Mouse (Mus musculus) adrenal gland, postnatal 36 days (tissue): Measurements from ENCODE around the gene Atp6v0c. TPM values are rescaled to one million over a fixed set of nuclear protein-coding genes. Genes with fewer than 3 reads are reported as not detected.

Source experiments
- DNase-seq, 2 experiments: peaks; one replicate each; pipeline ENCODE4 v3.0.0; 2021; ENCODE audit warnings: mixed read lengths in 1 of 2
- total RNA-seq, 2 experiments: library from RNA; stranded (reverse); gene quantifications; 2 replicates each; pipeline ENCODE4 v1.2.3; 2021

Gene Atp6v0c
- total RNA-seq, 2 experiments from 2014 or later = 434 to 448 TPM

GRCm38 (mm10) chr17:24199741-24200140, 30.2 kb upstream of the Atp6v0c start:
- DNase-seq = no peak

GRCm38 (mm10) chr17:24199252-24199651, 29.8 kb upstream of the Atp6v0c start:
- DNase-seq = no peak

- DNase-seq = no peak
These were observed 27.7 kb upstream of the Atp6v0c start for GRCm38 (mm10) chr17:24197032-24197824.

- no peak for DNase-seq
These were observed 25.8 kb upstream of the Atp6v0c start for GRCm38 (mm10) chr17:24195349-24195748.

GRCm38 (mm10) chr17:24193769-24194168, 24.3 kb upstream of the Atp6v0c start:
- no peak for DNase-seq

GRCm38 (mm10) chr17:24193268-24193667, 23.8 kb upstream of the Atp6v0c start:
- DNase-seq = peak in 1 of 2 experiments; percentile 43

- DNase-seq = no peak
These were observed 23.3 kb upstream of the Atp6v0c start for GRCm38 (mm10) chr17:24192848-24193247.

GRCm38 (mm10) chr17:24191481-24191880, 22.0 kb upstream of the Atp6v0c start:
- DNase-seq = peak in 1 of 2 experiments; percentile 15

GRCm38 (mm10) chr17:24190934-24191333, 21.4 kb upstream of the Atp6v0c start:
- no peak for DNase-seq

- DNase-seq = no peak
These were observed 4.8 kb upstream of the Atp6v0c start for GRCm38 (mm10) chr17:24174259-24174658.

- peak; percentile 66 to 80 for DNase-seq
These were observed 3.9 kb upstream of the Atp6v0c start for GRCm38 (mm10) chr17:24173423-24173822.

GRCm38 (mm10) chr17:24171738-24172137, 2.2 kb upstream of the Atp6v0c start:
- no peak for DNase-seq

- DNase-seq = no peak
These were observed 1.2 kb upstream of the Atp6v0c start for GRCm38 (mm10) chr17:24170729-24171128.

- DNase-seq = no peak
These were observed 623 bp upstream of the Atp6v0c start for GRCm38 (mm10) chr17:24170125-24170524.

- peak; percentile 58 to 70 for DNase-seq
These were observed 768 bp downstream of the Atp6v0c start for GRCm38 (mm10) chr17:24168590-24169277.

- DNase-seq = peak; percentile 29 to 42
These were observed 1.5 kb downstream of the Atp6v0c start for GRCm38 (mm10) chr17:24167891-24168505.

- no peak for DNase-seq
These were observed 2.4 kb downstream of the Atp6v0c start for GRCm38 (mm10) chr17:24167120-24167519.

- no peak for DNase-seq
These were observed 4.8 kb downstream of the Atp6v0c start for GRCm38 (mm10) chr17:24164566-24165259.

GRCm38 (mm10) chr17:24163176-24163962, 6.1 kb downstream of the Atp6v0c start, which contains the start of gene Amdhd2:
Gene Amdhd2, minus strand, starts transcription at chr17:24163766.
- peak; percentile 96 for DNase-seq

- DNase-seq = peak; percentile 30 to 57
These were observed 6.8 kb downstream of the Atp6v0c start for GRCm38 (mm10) chr17:24162584-24163175.

- DNase-seq = no peak
These were observed 8.0 kb downstream of the Atp6v0c start for GRCm38 (mm10) chr17:24161466-24161865.
